Mouse (Mus musculus) liver, postnatal 0 days (tissue): ENCODE measurements at regions not wholly inside any gene's neighbourhood (a gene's known extent, or its start where the extent isn't known, plus 50 kb on each side); places are given as distances from the start of the nearest gene placed in this dataset.

Experiments used
- ATAC-seq: fragments of 200-750 bp; cut with Nextera tagmentation; 2 replicates; pipeline ENCODE4 v1.8.0; 2017; ENCODE audit warnings: mild to moderate bottlenecking, moderate library complexity
- DNase-seq: peaks from one replicate; pipeline ENCODE4 v3.0.0-alpha.2; 2016
- H3K27ac ChIP-seq: fragments of 300-500 bp; sonication (generic); 2 replicates; pipeline ENCODE4 v1.5.1; 2014; ENCODE audit warnings: antibody characterized with exemption, moderate library complexity, mild to moderate bottlenecking, low read depth
- H3K27me3 ChIP-seq: fragments of 300-500 bp; sonication (generic); 2 replicates; pipeline ENCODE4 v1.6.1; 2014; ENCODE audit warnings: low read length, control low read depth, mixed read lengths; ENCODE audit not compliant: insufficient read depth
- H3K36me3 ChIP-seq: fragments of 300-500 bp; sonication (generic); replicated peaks from 2 replicates; pipeline ENCODE4 v1.6.1; 2014; ENCODE audit warnings: mild to moderate bottlenecking, control low read depth, low read length, moderate library complexity, mixed read lengths; ENCODE audit not compliant: insufficient read depth
- H3K4me1 ChIP-seq: fragments of 300-500 bp; sonication (generic); 2 replicates; pipeline ENCODE4 v1.6.1; 2014; ENCODE audit warnings: antibody characterized with exemption, mild to moderate bottlenecking, control low read depth; ENCODE audit not compliant: insufficient read depth
- H3K4me2 ChIP-seq: fragments of 300-500 bp; sonication (generic); 2 replicates; pipeline ENCODE4 v1.6.1; 2014; ENCODE audit warnings: low read depth, mild to moderate bottlenecking, low read length, moderate library complexity, mixed read lengths
- H3K4me3 ChIP-seq: fragments of 300-500 bp; sonication (generic); 2 replicates; pipeline ENCODE4 v1.5.1; 2014; ENCODE audit warnings: low read depth, low read length
- H3K9ac ChIP-seq: fragments of 300-500 bp; sonication (generic); replicated peaks from 2 replicates; pipeline ENCODE4 v1.6.1; 2014; ENCODE audit warnings: mild to moderate bottlenecking, moderate library complexity
- H3K9me3 ChIP-seq: fragments of 300-500 bp; sonication (generic); 2 replicates; pipeline ENCODE4 v1.6.1; 2016; ENCODE audit warnings: mild to moderate bottlenecking, control low read depth, low read length, mixed read lengths
- CTCF ChIP-seq: sonication (generic); IDR thresholded peaks from 2 replicates; pipeline ENCODE4 v1.5.1; 2016; ENCODE audit warnings: antibody characterized with exemption, low read depth
- EP300 ChIP-seq: IDR thresholded peaks from 2 replicates; pipeline ENCODE4 v1.6.1; 2016; ENCODE audit warnings: antibody characterized with exemption, low read depth, mild to moderate bottlenecking
- WGBS: fragments of 180-500 bp; shearing (Covaris S2); extraction: QIAGEN DNeasy Blood & Tissue Kit; methylation state at CpG from one replicate; pipeline ENCODE4 v1.1.7; 2014; ENCODE audit not compliant: insufficient replicate concordance; 5-methylcytosine and 5-hydroxymethylcytosine counted together

DNA sequence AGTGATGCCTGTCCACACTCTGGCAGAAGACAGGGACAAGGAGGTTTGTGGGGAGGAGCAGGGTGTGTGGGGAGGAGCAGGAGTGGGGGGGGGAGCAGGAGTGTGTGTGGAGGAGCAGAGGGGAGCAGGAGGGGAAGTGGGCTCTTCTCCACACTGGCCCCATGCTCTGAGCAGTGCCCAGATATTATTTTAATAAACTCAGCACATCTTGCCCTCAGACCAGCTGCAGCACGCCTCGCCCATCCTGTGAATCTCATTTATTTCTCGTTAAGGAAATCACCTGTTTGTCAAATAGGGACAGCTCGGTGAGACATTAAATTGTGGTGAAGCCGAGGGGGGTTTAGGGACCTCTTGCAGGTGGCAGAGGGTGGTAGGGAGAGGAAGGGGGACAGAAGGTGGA, 77.8 kb upstream of the Lhx5 start:
- no peaks in the 10 kb centered on the region for H3K9me3 ChIP-seq
- no peak overlapping the region for H3K27ac ChIP-seq
- TF ChIP-seq EP300: no peak
- TF ChIP-seq CTCF: no peak
- no peaks in the 10 kb centered on the region for H3K36me3 ChIP-seq
- no peaks in the 10 kb centered on the region for H3K27me3 ChIP-seq
- no peaks in the 10 kb centered on the region for H3K4me1 ChIP-seq
- no peak for DNase-seq
- H3K4me2 ChIP-seq: no peak overlapping the region
- no peak for ATAC-seq
- H3K9ac ChIP-seq: no peak overlapping the region
- no peak overlapping the region for H3K4me3 ChIP-seq
- WGBS: 50% methylated on average over 5 of the region's 5 CpGs

DNA sequence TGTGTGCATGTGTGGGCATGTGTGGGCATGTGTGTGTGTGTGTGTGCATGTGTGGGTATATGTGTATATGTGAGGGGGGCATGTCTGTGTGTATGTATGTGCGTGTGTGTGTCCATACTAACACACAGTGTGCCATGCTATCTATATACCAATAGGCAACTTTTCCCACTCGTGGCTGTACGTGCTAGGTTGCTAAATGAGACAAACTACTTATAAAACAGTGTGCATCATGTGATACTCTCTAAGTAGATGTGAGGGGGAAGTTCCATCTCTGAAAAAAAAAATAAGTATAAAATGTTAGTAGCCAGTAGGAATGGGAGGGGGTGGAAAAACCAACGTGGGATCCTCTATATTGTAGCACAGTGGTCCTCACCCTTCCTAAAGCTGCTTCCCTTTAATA, 74.5 kb upstream of the Lhx5 start:
- Histone ChIP-seq H3K4me2 (no peak overlapping the region), H3K27me3 (no peaks in the 10 kb centered on the region), H3K27ac (no peak overlapping the region), H3K9me3 (no peaks in the 10 kb centered on the region), H3K36me3 (no peaks in the 10 kb centered on the region), H3K4me3 (no peak overlapping the region), H3K9ac (no peak overlapping the region), H3K4me1 (no peaks in the 10 kb centered on the region)
- DNase-seq (no peak), ATAC-seq (no peak)
- TF ChIP-seq EP300 (no peak), CTCF (no peak)
- 80% methylated on average over 4 of the region's 4 CpGs for WGBS

- Histone ChIP-seq H3K27ac (no peak overlapping the region), H3K9me3 (no peaks in the 10 kb centered on the region), H3K36me3 (no peaks in the 10 kb centered on the region), H3K9ac (no peak overlapping the region), H3K4me3 (no peak overlapping the region), H3K4me2 (no peak overlapping the region), H3K27me3 (no peaks in the 10 kb centered on the region), H3K4me1 (no peaks in the 10 kb centered on the region)
- no peak for TF ChIP-seq CTCF
- no peak for TF ChIP-seq EP300
- ATAC-seq (no peak), DNase-seq (no peak)
- WGBS: 15% methylated on average over 20 of the region's 20 CpGs
Measured at GRCm38 (mm10) chr5:120358084-120358690, 73.3 kb upstream of the Lhx5 start.

GRCm38 (mm10) chr5:120365950-120366467, 65.5 kb upstream of the Lhx5 start:
- ATAC-seq: no peak
- H3K4me2 ChIP-seq: no peak overlapping the region
- no peak overlapping the region for H3K9ac ChIP-seq
- no peaks in the 10 kb centered on the region for H3K27me3 ChIP-seq
- H3K27ac ChIP-seq: no peak overlapping the region
- H3K9me3 ChIP-seq: no peaks in the 10 kb centered on the region
- no peak for DNase-seq
- 42% methylated on average over 10 of the region's 10 CpGs for WGBS
- H3K36me3 ChIP-seq: no peaks in the 10 kb centered on the region
- TF ChIP-seq CTCF: no peak
- TF ChIP-seq EP300: no peak
- no peaks in the 10 kb centered on the region for H3K4me1 ChIP-seq
- H3K4me3 ChIP-seq: no peak overlapping the region

DNA sequence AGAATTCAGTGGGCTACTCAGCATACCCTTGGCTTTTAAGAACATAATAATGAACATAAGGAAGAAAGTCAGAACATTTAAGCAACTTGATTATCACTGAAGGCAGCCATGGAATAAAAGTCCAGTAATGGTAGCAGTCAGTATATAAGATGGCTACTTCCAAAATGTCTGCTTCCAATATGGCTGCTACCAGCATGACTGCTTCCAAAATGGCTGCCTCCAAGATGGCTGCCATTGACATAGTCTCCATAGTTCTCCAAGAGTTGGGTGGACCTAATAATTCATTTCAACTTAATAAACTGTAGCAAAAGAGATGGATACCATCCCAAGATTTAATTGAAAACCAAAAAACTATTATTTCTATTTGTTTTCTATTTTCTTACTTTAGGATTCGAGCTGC, 62.7 kb upstream of the Lhx5 start:
- WGBS: 79% methylated on average over 1 of the region's 1 CpGs
- Histone ChIP-seq H3K27me3 (0 out of 2 replicates have a peak, but pooled peaks cover 5% of the 10 kb centered on the region), H3K4me3 (no peak overlapping the region), H3K36me3 (no peaks in the 10 kb centered on the region), H3K4me1 (no peaks in the 10 kb centered on the region), H3K9ac (no peak overlapping the region), H3K27ac (no peak overlapping the region), H3K4me2 (no peak overlapping the region), H3K9me3 (no peaks in the 10 kb centered on the region)
- TF ChIP-seq CTCF: no peak
- DNase-seq (no peak), ATAC-seq (no peak)

DNA sequence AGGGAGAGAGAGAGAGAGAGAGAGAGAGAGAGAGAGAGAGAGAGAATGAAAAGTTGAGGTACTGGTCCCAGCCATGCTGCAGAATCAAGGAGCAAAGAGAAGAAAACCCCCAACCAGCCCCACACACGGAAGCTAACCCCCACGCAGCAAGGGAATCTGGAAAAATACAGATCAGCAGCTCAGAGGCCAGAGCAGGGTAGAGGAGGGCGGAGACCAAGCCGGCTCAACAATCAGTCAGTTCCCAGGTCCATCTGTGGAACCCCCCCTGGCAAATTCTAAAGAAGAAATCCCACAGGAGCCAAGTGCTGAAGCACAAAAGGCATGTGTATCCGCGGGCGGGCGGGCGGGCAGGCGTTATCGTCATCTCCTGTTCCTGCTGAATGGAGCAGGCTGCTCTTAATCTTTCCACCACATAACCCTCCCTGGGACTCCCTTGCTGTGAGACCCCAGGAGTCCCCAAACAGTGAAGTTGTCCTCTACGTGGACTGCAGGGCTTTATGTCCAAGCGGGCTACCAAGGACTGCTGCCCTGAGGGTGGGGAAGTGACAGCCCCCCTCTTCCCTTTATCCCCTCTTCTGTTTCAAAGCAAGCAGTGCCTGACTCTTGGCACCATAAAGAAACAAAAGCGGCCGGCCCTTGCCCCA, 60.2 kb upstream of the Lhx5 start:
- H3K36me3 ChIP-seq: no peaks in the 10 kb centered on the region
- no peak overlapping the region for H3K9ac ChIP-seq
- 0 out of 2 replicates have a peak, but pooled peaks cover 5% of the 10 kb centered on the region for H3K27me3 ChIP-seq
- DNase-seq (no peak), ATAC-seq (no peak)
- whole genome bisulfite sequencing: 11% methylated on average over 15 of the region's 15 CpGs
- H3K4me2 ChIP-seq: no peak overlapping the region
- no peaks in the 10 kb centered on the region for H3K4me1 ChIP-seq
- H3K4me3 ChIP-seq: no peak overlapping the region
- no peaks in the 10 kb centered on the region for H3K9me3 ChIP-seq
- H3K27ac ChIP-seq: no peak overlapping the region
- TF ChIP-seq EP300 (no peak), CTCF (no peak)
